Mouse (Mus musculus) liver, embryonic 16.5 days (tissue): ENCODE data around the gene Arid1b. TPM values are rescaled to one million over a fixed set of nuclear protein-coding genes. Genes with fewer than 3 reads are reported as not detected.
"Not testable (repeated sequence)": the region's sequence is repeated elsewhere in the genome, so short reads cannot be mapped to it uniquely, and the experiment has no call there.

Experiments used
- ATAC-seq: fragments of 200-750 bp; cut with Nextera tagmentation; 2 replicates; pipeline ENCODE4 v1.8.0; 2017; ENCODE audit warnings: low read depth, mild to moderate bottlenecking, moderate number of reproducible peaks, moderate library complexity
- H3K27ac ChIP-seq: fragments of 300-500 bp; sonication (generic); 2 replicates; pipeline ENCODE4 v1.5.1; 2014; ENCODE audit warnings: mild to moderate bottlenecking, low read length
- H3K27me3 ChIP-seq: fragments of 300-500 bp; sonication (generic); 2 replicates; pipeline ENCODE4 v1.6.1; 2014; ENCODE audit warnings: low read depth, low read length, mixed read lengths; ENCODE audit not compliant: control insufficient read depth, insufficient read depth
- H3K36me3 ChIP-seq: fragments of 300-500 bp; sonication (generic); 2 replicates; pipeline ENCODE4 v1.6.1; 2014; ENCODE audit warnings: mild to moderate bottlenecking; ENCODE audit not compliant: control insufficient read depth, insufficient read depth
- H3K4me1 ChIP-seq: fragments of 300-500 bp; sonication (generic); 2 replicates; pipeline ENCODE4 v1.6.1; 2014; ENCODE audit warnings: low read depth, low read length, mixed read lengths; ENCODE audit not compliant: control insufficient read depth
- H3K4me2 ChIP-seq: fragments of 300-500 bp; sonication (generic); 2 replicates; pipeline ENCODE4 v1.6.1; 2014; ENCODE audit warnings: low read depth, low read length, mixed read lengths
- H3K4me3 ChIP-seq: fragments of 300-500 bp; sonication (generic); 2 replicates; pipeline ENCODE4 v1.5.1; 2014; ENCODE audit warnings: low read depth, mild to moderate bottlenecking, low read length
- H3K9ac ChIP-seq: fragments of 300-500 bp; sonication (generic); 2 replicates; pipeline ENCODE4 v1.6.1; 2014; ENCODE audit warnings: low read depth, low read length
- H3K9me3 ChIP-seq: fragments of 300-500 bp; sonication (generic); replicated peaks from 2 replicates; pipeline ENCODE4 v1.6.1; 2016; ENCODE audit warnings: low read length; ENCODE audit not compliant: control insufficient read depth
- WGBS: fragments of 180-500 bp; shearing (Covaris S2); extraction: QIAGEN DNeasy Blood & Tissue Kit; methylation state at CpG from one replicate; pipeline ENCODE4 v1.1.7; 2014; ENCODE audit not compliant: insufficient replicate concordance; 5-methylcytosine and 5-hydroxymethylcytosine counted together
- polyA plus RNA-seq: library from polyadenylated mRNA; unstranded; fragments of >200 nt; fragmentation: Nextera tagmentation; extraction: Ambion mirVana; gene quantifications from 2 replicates; pipeline ENCODE4 v1.2.1, GENCODE M21; 2015

Arid1b gene
- polyA plus RNA-seq, 1 experiment from 2014 or later: 3.2 TPM

DNA sequence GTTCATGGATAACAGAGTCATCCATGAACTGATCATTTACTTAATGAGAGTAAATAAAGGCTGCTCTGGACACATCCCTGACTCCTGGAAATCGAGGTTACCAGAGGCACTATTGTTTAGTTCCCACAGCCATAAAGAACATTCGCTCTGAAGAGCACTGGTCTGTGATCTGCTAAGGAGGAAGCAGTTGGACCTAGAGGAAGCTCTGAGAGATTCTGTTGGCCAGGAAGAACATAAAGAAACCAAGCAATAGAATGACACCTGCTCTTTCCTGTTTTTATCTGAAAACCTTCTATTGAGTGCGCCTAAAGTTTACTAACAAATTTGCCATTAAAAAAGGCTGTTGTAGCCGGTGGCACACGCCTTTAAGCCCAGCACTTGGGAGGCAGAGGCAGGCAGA lies 94.7 kb downstream of the Arid1b start:
- WGBS: 26% methylated on average over 5 of the region's 5 CpGs
- peaks cover 45% of the 10 kb centered on the region for H3K4me1 ChIP-seq
- H3K27ac ChIP-seq: no peak overlapping the region
- no peak overlapping the region for H3K9ac ChIP-seq
- no peak overlapping the region for H3K4me2 ChIP-seq
- no peaks in the 10 kb centered on the region for H3K36me3 ChIP-seq
- H3K9me3 ChIP-seq: no peaks in the 10 kb centered on the region
- no peak overlapping the region for H3K4me3 ChIP-seq
- ATAC-seq: no peak
- no peaks in the 10 kb centered on the region for H3K27me3 ChIP-seq

- Histone ChIP-seq H3K27ac (peak overlapping the region; percentile 27; the same call in 1 of the 2 replicates), H3K4me1 (peaks cover 52% of the 10 kb centered on the region), H3K36me3 (no peaks in the 10 kb centered on the region), H3K9me3 (no peaks in the 10 kb centered on the region), H3K9ac (peak overlapping the region; percentile 37), H3K4me3 (0 out of 2 replicates have a peak overlapping the region, but pooled peaks have one; percentile 16), H3K4me2 (peak overlapping the region; percentile 49), H3K27me3 (no peaks in the 10 kb centered on the region)
- WGBS: 13% methylated on average over 12 of the region's 12 CpGs
- ATAC-seq: peak; percentile 31
These were observed 95.4 kb downstream of the Arid1b start for GRCm38 (mm10) chr17:5089541-5089940.

DNA sequence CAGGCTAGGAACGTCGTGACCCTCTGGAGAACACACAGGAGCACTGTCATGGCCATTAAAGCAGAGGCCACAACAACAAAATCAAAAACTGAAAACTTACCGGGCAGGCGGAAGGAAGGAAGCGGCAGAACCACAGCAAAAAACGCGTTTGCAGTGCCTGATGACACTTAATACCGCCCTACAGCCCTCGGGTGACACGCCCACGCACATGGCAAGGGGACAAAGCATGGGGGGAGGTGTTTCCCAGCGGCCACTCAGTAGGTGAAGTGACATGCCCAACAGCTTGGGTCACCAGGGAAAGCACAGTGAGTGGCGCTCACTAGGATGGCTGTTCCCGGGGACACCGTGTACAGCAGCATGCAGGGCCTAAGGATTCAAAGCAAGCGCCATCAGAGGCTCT lies 97.4 kb downstream of the Arid1b start:
- peaks cover 54% of the 10 kb centered on the region for H3K4me1 ChIP-seq
- H3K9me3 ChIP-seq: no peaks in the 10 kb centered on the region
- no peak for ATAC-seq
- H3K36me3 ChIP-seq: no peaks in the 10 kb centered on the region
- H3K4me2 ChIP-seq: no peak overlapping the region
- no peak overlapping the region for H3K4me3 ChIP-seq
- H3K9ac ChIP-seq: no peak overlapping the region; the same call in 1 of the 2 replicates
- no peaks in the 10 kb centered on the region for H3K27me3 ChIP-seq
- WGBS: 41% methylated on average over 16 of the region's 16 CpGs
- no peak overlapping the region for H3K27ac ChIP-seq

DNA sequence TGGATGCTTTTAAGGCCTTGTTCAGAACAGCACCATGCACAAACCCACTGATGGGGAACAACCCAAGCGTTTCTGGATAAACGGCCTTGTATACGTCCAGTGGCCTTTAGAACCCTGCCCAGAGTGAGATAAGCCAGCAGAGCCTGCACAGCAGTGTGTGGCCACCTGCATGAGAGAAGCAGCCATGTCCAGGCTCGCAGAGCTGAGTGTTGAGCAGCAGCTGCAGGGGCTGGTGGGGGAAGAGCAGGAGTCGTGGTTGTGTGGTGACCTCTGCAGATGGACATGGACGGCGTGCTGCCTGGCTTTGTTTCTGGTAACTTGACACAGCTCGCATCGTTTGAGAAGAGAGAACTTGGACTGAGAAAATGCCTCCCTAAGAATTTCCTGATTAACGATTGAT lies 97.8 kb downstream of the Arid1b start:
- Histone ChIP-seq H3K4me3 (no peak overlapping the region), H3K36me3 (no peaks in the 10 kb centered on the region), H3K4me1 (peaks cover 55% of the 10 kb centered on the region), H3K9me3 (no peaks in the 10 kb centered on the region), H3K27ac (no peak overlapping the region; the same call in 1 of the 2 replicates), H3K27me3 (no peaks in the 10 kb centered on the region), H3K4me2 (no peak overlapping the region), H3K9ac (no peak overlapping the region)
- no peak for ATAC-seq
- WGBS: 54% methylated on average over 10 of the region's 10 CpGs

DNA sequence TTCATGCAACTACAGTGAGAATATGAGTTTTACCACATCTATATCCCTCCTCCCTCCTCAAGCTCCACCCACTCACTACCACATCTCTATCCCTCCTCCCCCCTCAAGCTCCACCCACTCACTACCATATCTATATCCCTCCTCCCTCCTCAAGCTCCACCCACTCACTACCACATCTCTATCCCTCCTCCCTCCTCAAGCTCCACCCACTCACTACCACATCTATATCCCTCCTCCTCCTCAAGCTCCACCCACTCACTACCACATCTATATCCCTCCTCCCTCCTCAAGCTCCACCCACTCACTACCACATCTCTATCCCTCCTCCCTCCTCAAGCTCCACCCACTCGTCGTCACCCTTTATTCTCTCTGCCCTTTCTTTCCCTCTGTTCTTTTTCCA lies 99.2 kb downstream of the Arid1b start:
- H3K27ac ChIP-seq, H3K9me3 ChIP-seq, H3K4me2 ChIP-seq, H3K27me3 ChIP-seq, H3K9ac ChIP-seq, H3K4me3 ChIP-seq, ATAC-seq, H3K36me3 ChIP-seq: not testable (repeated sequence)
- peaks cover 68% of the 10 kb centered on the region for H3K4me1 ChIP-seq
- WGBS: 31% methylated on average over 2 of the region's 2 CpGs

DNA sequence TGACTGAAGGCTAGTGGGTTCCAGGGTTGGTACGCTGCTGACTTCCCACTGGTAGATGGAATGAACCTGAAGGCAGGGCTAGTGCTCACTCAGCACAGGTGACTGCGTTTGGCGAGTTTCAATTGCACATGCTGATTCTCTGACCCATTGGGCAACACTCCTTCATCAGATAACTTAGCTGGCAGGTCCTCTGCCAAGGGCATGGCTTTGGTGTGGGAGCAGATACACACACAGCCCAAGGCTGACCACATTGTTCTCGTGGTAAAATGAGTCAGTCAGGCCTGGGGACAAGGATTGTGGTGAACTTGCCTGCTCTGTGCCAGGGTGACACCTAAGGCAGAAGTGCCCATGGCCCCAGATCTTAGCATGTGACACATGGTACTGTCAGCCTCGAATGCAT lies 100.5 kb downstream of the Arid1b start:
- peaks cover 70% of the 10 kb centered on the region for H3K4me1 ChIP-seq
- no peak overlapping the region for H3K4me3 ChIP-seq
- no peak overlapping the region for H3K4me2 ChIP-seq
- no peaks in the 10 kb centered on the region for H3K9me3 ChIP-seq
- H3K36me3 ChIP-seq: no peaks in the 10 kb centered on the region
- no peak overlapping the region for H3K9ac ChIP-seq
- no peaks in the 10 kb centered on the region for H3K27me3 ChIP-seq
- 56% methylated on average over 5 of the region's 5 CpGs for WGBS
- ATAC-seq: no peak
- peak overlapping the region; percentile 26; the same call in 1 of the 2 replicates for H3K27ac ChIP-seq

DNA sequence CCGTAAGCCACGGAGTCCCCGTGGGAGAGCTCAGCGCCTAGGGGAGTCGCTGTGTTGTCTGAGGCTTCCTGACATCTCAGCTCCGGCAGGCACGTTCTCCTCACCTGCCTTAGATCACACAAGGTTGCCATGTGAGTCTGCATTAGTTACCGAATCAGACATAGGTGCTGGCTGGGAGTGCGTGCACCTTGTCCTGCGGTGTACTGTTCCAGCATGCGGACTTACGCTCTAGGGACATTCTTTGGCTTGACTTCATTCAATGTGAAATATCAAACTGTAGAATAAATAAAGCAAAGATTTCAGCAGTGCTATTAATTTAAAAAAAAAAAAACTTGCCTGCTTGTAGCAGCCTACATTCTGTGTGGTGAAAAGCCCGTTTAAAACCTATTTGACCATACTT lies 101.6 kb downstream of the Arid1b start:
- H3K4me3 ChIP-seq: no peak overlapping the region
- H3K9me3 ChIP-seq: no peaks in the 10 kb centered on the region
- H3K4me1 ChIP-seq: peaks cover 73% of the 10 kb centered on the region
- no peak overlapping the region for H3K4me2 ChIP-seq
- H3K9ac ChIP-seq: no peak overlapping the region
- H3K36me3 ChIP-seq: no peaks in the 10 kb centered on the region
- no peak for ATAC-seq
- H3K27ac ChIP-seq: no peak overlapping the region
- 86% methylated on average over 13 of the region's 13 CpGs for WGBS
- no peaks in the 10 kb centered on the region for H3K27me3 ChIP-seq

DNA sequence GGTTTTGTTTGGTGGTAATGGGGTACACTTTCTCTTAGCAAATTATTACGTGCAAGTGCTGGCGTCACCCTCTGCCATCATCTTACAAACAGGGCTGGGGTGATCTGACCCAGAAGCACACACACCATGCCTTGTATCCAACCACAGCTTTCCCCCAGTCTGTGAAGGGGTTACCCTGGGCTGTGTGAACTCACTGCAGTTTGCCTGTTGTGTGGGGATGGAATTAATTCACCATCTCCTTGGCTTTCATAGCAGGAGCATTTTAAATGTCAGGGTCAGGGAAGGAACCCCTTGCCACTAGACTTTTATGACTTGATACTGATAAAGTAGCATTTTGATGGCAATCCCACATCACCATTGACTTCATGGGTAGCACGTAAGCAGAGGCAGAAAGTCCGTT lies 102.9 kb downstream of the Arid1b start:
- H3K9ac ChIP-seq: no peak overlapping the region
- H3K27me3 ChIP-seq: no peaks in the 10 kb centered on the region
- H3K36me3 ChIP-seq: no peaks in the 10 kb centered on the region
- peak overlapping the region; percentile 10; the same call in 1 of the 2 replicates for H3K27ac ChIP-seq
- no peak overlapping the region for H3K4me3 ChIP-seq
- H3K4me2 ChIP-seq: no peak overlapping the region
- 85% methylated on average over 4 of the region's 4 CpGs for whole genome bisulfite sequencing
- no peaks in the 10 kb centered on the region for H3K9me3 ChIP-seq
- ATAC-seq: no peak
- H3K4me1 ChIP-seq: peaks cover 76% of the 10 kb centered on the region

DNA sequence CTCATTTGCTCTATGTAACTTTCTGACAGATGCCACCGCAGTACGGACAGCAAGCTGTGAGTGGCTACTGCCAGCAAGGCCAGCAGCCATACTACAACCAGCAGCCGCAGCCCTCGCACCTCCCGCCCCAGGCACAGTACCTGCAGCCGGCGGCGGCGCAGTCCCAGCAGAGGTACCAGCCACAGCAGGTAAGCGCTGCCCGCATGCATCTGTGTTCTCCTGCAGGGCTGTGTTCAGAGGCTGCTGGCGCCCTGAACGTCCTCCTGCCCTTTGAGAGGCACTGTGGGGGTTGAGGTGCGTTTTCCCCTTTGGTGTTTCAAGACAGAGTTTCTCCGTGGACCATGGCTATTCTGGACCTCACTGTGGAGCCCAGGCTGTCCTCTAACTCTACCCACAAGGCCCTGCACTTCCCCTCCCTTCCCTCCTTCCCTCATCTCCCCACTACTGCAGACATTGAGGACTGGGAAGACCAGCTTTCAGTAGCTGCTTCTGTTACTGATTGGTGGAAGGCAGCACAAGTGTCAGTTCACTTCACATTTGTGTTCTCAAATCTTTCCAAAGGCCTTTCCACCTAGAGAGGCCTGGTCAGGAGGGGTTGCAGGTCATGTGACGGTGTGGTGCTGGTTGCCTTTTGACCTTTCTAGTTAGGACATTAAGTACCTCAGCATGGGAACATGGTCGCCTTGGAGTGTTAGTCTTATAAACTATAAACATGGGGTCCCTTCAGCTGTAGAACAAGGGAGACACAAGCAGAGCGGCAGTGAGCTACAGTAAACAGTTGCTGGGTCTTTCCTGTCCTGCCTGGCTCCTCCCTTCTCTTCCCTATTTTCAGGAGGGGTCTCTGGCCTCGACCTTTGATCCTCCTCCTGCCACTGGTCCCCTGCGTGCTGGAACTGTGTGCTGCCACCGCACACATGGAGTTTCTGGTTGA lies 103.7 kb downstream of the Arid1b start:
- H3K4me2 ChIP-seq: peak overlapping the region; percentile 71
- H3K36me3 ChIP-seq: no peaks in the 10 kb centered on the region
- no peaks in the 10 kb centered on the region for H3K27me3 ChIP-seq
- WGBS: 62% methylated on average over 21 of the region's 21 CpGs
- H3K27ac ChIP-seq: peak overlapping the region; percentile 98
- H3K4me3 ChIP-seq: no peak overlapping the region
- no peak for ATAC-seq
- H3K9ac ChIP-seq: peak overlapping the region; percentile 66
- no peaks in the 10 kb centered on the region for H3K9me3 ChIP-seq
- H3K4me1 ChIP-seq: peaks cover 72% of the 10 kb centered on the region
